In genomic region chr7:90265289-90265970, GRCm38 (mm10) we compare ENCODE assay signal across 8 mouse cellular contexts. TPM values are rescaled to one million over a fixed set of nuclear protein-coding genes. Genes with fewer than 3 reads are reported as not detected.
DNase-seq lines count a peak whose midpoint lies in the region; ATAC-seq and TF ChIP-seq lines count a peak whose summit lies in the region.

Gene Ccdc83 (minus strand): TSS chr7:90265777.

- no peaks in the 10 kb centered on the region for H3K36me3 ChIP-seq in embryonic facial prominence, embryonic 12.5 days
- H3K36me3 ChIP-seq in limb, embryonic 10.5 days: no peaks in the 10 kb centered on the region
- H3K36me3 ChIP-seq in midbrain, embryonic 13.5 days: no peaks in the 10 kb centered on the region
- H3K36me3 ChIP-seq in small intestine, adult 2 months (ENCODE audit: control insufficient read depth, insufficient read depth, low read length): no peaks in the 10 kb centered on the region

- TF ChIP-seq POLR2A in small intestine, adult 2 months (IDR thresholded peaks at IDR 0.05; ENCODE audit: low read depth, low read length): no peak

- peak; percentile 98 for TF ChIP-seq CTCF in small intestine, adult 2 months (IDR thresholded peaks at IDR 0.05; ENCODE audit: extremely low read depth, insufficient read length, insufficient replicate concordance, low read depth, low read length)

- H3K4me2 ChIP-seq in embryonic facial prominence, embryonic 12.5 days (replicated peaks): peak within 1 kb of the TSS; percentile 58
- peak within 1 kb of the TSS; percentile 50 for H3K4me2 ChIP-seq in midbrain, embryonic 13.5 days (replicated peaks)

- H3K9ac ChIP-seq in embryonic facial prominence, embryonic 12.5 days: peak within 1 kb of the TSS; percentile 39; the same call in 1 of the 2 replicates
- 0 out of 2 replicates have a peak within 1 kb of the TSS, but pooled peaks have one; percentile 24 for H3K9ac ChIP-seq in midbrain, embryonic 13.5 days (replicated peaks)

- H3K4me3 ChIP-seq in embryonic facial prominence, embryonic 12.5 days: peak within 1 kb of the TSS; percentile 22; the same call in 1 of the 2 replicates
- H3K4me3 ChIP-seq in limb, embryonic 10.5 days: peak within 1 kb of the TSS; percentile 42
- H3K4me3 ChIP-seq in midbrain, embryonic 13.5 days (replicated peaks): peak within 1 kb of the TSS; percentile 13; the same call in 1 of the 2 replicates
- no peak within 1 kb of the TSS for H3K4me3 ChIP-seq in small intestine, adult 2 months (ENCODE audit: low read depth, low read length)

- peaks cover 4% of the 10 kb centered on the region; the same call in 1 of the 2 replicates for H3K4me1 ChIP-seq in embryonic facial prominence, embryonic 12.5 days
- peaks cover 8% of the 10 kb centered on the region for H3K4me1 ChIP-seq in limb, embryonic 10.5 days
- peaks cover 20% of the 10 kb centered on the region for H3K4me1 ChIP-seq in midbrain, embryonic 13.5 days (replicated peaks)
- H3K4me1 ChIP-seq in small intestine, adult 2 months (ENCODE audit: control insufficient read depth, insufficient read depth, insufficient read length, low read length): no peaks in the 10 kb centered on the region

- no peaks in the 10 kb centered on the region for H3K27me3 ChIP-seq in embryonic facial prominence, embryonic 12.5 days
- H3K27me3 ChIP-seq in limb, embryonic 10.5 days (ENCODE audit: low read depth, poor library complexity, severe bottlenecking): no peaks in the 10 kb centered on the region
- no peaks in the 10 kb centered on the region for H3K27me3 ChIP-seq in midbrain, embryonic 13.5 days
- H3K27me3 ChIP-seq in small intestine, adult 2 months (ENCODE audit: control insufficient read depth, insufficient read depth, low read length): no peaks in the 10 kb centered on the region

- WGBS in embryonic facial prominence, embryonic 12.5 days: 5% methylated on average over 28 of the region's 28 CpGs
- 7% methylated on average over 28 of the region's 28 CpGs for WGBS in limb, embryonic 10.5 days
- 5% methylated on average over 28 of the region's 28 CpGs for WGBS in midbrain, embryonic 13.5 days
- 6% methylated on average over 28 of the region's 28 CpGs for whole genome bisulfite sequencing in small intestine, adult 2 months

- peak; percentile 77; the same call in 1 of the 2 replicates for ATAC-seq in embryonic facial prominence, embryonic 12.5 days (ENCODE audit: insufficient number of reproducible peaks, insufficient read depth, low FRiP score, low TSS enrichment)
- peak; percentile 85 for ATAC-seq in midbrain, embryonic 13.5 days

- no peak within 1 kb of the TSS for H3K27ac ChIP-seq in embryonic facial prominence, embryonic 12.5 days
- H3K27ac ChIP-seq in limb, embryonic 10.5 days: peak within 1 kb of the TSS; percentile 57; the same call in 1 of the 2 replicates
- H3K27ac ChIP-seq in midbrain, embryonic 13.5 days: no peak within 1 kb of the TSS
- H3K27ac ChIP-seq in small intestine, adult 2 months (ENCODE audit: insufficient read depth, low read depth, low read length): no peak within 1 kb of the TSS

- no peaks in the 10 kb centered on the region for H3K9me3 ChIP-seq in embryonic facial prominence, embryonic 12.5 days
- no peaks in the 10 kb centered on the region for H3K9me3 ChIP-seq in limb, embryonic 10.5 days (replicated peaks)
- no peaks in the 10 kb centered on the region for H3K9me3 ChIP-seq in midbrain, embryonic 13.5 days

- DNase-seq in 3134 (ENCODE audit: extremely low read depth, insufficient read length, low spot score): peak; percentile 40
- peak; percentile 79 for DNase-seq in adrenal gland, postnatal 25 days
- DNase-seq in heart, adult 18-20 months: peak; percentile 83 to 89
- DNase-seq in kidney, adult 18-20 months: peak; percentile 83
- peak; percentile 91 for DNase-seq in limb, embryonic 10.5 days (ENCODE audit: low spot score)

RNA-seq across cellular contexts. Expression of gene Ccdc83, which starts in this region (rescaled TPM):
- total RNA-seq in adrenal gland, postnatal 25 days (2021): not detected in 2 replicates
- not detected in 2 replicates for polyA plus RNA-seq in embryonic facial prominence, embryonic 12.5 days (2016; fragmentation: Nextera tagmentation; extraction: Ambion mirVana)
- not detected for total RNA-seq in heart, adult 18-20 months (2021)
- not detected in 2 replicates for polyA plus RNA-seq in limb, embryonic 10.5 days (2016; fragmentation: Nextera tagmentation; extraction: Ambion mirVana)
- not detected in 2 replicates for polyA plus RNA-seq in midbrain, embryonic 13.5 days (2015; fragmentation: Nextera tagmentation; extraction: Ambion mirVana)
- polyA plus RNA-seq in small intestine, adult 2 months (2012; rRNA removed): not detected in 2 replicates

Comparison
In these comparisons a context has a peak if more than half of its experiments do, and no peak if none do; other contexts are left out.
1. Peak in DNase-seq in adrenal gland, postnatal 25 days; RNA of the gene not detected or under 1 TPM.
2. Peak in ATAC-seq, H3K4me3 ChIP-seq, H3K9ac ChIP-seq and H3K4me2 ChIP-seq in embryonic facial prominence, embryonic 12.5 days; RNA of the gene not detected or under 1 TPM.
3. Peak in DNase-seq in heart, adult 18-20 months; RNA of the gene not detected or under 1 TPM.
4. Peak in DNase-seq, H3K4me3 ChIP-seq and H3K27ac ChIP-seq in limb, embryonic 10.5 days; RNA of the gene not detected or under 1 TPM.
5. Peak in ATAC-seq, H3K4me3 ChIP-seq, H3K9ac ChIP-seq and H3K4me2 ChIP-seq in midbrain, embryonic 13.5 days; RNA of the gene not detected or under 1 TPM.
6. DNase-seq: peak in every context shown above with its lines; median percentile 91 in limb, embryonic 10.5 days; 86 in heart, adult 18-20 months; 83 in kidney, adult 18-20 months; 79 in adrenal gland, postnatal 25 days; 40 in 3134.